Mouse (Mus musculus) frontal cortex, adult (tissue): ENCODE measurements around the gene Ptpn21.

Experiments
- ATAC-seq: cut with Nextera tagmentation; 2 replicates; pipeline ENCODE4 v1.9.2; 2017; ENCODE audit warnings: mild to moderate bottlenecking, moderate library complexity, mixed read lengths; ENCODE audit not compliant: low TSS enrichment

Gene Ptpn21

GRCm38 (mm10) chr12:98724224-98724623 lies 13.0 kb downstream of the Ptpn21 start:
- no peak for ATAC-seq

- ATAC-seq: no peak
These were observed 16.2 kb downstream of the Ptpn21 start for GRCm38 (mm10) chr12:98721030-98721429.

GRCm38 (mm10) chr12:98720628-98721027 lies 16.6 kb downstream of the Ptpn21 start:
- no peak for ATAC-seq

DNA sequence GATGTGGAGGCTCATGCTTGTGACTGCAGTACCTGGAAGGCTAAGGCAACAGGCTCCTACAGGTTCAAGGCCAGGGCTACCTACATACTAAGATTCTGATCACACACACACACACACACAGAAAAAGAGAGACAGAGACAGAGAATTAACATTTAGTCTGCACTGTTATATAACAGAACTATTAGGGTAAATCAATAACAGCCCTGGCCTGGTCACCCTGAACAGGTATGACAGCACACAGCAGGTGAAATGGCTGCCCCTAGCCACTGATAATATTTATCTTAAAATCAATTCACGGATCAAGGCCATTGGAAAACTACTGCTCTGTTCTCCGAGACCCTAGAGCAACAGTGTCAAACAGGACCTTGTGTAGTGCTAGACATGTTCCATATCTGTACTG lies 21.1 kb downstream of the Ptpn21 start:
- no peak for ATAC-seq

GRCm38 (mm10) chr12:98714757-98715156 lies 22.4 kb downstream of the Ptpn21 start:
- ATAC-seq: no peak

DNA sequence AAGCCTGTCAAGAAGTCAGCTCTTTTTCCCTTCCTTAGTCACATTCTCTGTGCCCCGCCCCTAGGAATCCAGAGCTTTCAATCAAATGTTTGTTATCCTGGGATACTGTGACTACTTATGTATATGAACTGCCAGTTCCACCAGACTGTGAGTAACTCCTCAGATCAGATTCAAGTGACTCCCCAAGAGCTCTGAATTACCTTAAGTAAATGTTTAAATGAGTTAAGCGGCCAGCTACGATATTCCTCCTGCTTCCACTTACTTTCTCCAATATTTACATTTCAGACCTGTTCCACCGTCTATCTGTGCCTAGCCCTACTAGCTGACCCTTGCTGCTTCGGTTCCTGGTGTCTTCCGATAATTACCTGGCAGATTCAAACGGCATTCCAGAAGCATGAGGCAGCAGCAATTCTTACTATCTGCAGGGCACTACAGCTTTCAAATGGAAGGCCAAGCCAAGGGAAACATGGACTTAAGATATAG lies 23.5 kb downstream of the Ptpn21 start:
- ATAC-seq: no peak

DNA sequence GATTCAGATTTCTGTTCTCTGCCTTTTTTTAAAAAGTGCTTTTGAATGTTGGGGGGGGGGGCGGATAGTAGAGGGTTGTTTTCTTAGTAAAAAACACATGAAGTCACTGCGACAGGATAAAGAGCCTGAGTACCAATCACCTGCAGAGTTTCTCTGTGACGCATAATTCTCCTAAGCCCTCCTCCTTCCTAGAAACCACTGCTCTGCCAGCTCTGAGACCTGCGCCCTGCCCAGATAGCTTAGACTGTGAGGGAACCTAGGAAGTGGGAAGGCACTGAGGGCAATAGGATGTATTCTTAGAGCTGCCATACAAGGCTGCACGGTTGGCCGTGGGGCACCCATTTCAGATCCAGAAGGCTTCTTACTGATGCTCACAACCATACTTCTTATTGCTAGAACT lies 24.4 kb downstream of the Ptpn21 start:
- no peak for ATAC-seq

GRCm38 (mm10) chr12:98703961-98704360 lies 33.2 kb downstream of the Ptpn21 start:
- no peak for ATAC-seq

DNA sequence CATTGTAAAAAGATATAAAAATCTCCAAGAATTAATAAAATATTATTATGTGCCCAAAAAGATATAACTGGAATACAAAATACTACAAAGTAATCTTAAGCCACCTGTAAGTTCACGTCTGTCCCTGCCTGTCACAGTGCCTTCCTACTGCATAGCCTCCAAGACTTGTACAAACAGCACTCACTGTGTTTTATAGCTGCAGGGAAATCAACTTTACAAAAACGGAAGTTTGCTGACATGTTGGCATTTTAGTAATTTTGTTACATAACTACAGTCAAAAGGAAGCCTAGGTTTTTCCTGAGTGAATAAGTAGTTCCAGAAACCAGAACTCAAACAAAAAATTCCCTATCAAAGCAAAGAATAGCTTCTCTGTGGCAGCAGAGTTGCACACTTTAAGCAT lies 33.7 kb downstream of the Ptpn21 start:
- no peak for ATAC-seq

GRCm38 (mm10) chr12:98701564-98701963 lies 35.6 kb downstream of the Ptpn21 start:
- no peak for ATAC-seq

GRCm38 (mm10) chr12:98697202-98697601 lies 40.0 kb downstream of the Ptpn21 start:
- no peak for ATAC-seq

DNA sequence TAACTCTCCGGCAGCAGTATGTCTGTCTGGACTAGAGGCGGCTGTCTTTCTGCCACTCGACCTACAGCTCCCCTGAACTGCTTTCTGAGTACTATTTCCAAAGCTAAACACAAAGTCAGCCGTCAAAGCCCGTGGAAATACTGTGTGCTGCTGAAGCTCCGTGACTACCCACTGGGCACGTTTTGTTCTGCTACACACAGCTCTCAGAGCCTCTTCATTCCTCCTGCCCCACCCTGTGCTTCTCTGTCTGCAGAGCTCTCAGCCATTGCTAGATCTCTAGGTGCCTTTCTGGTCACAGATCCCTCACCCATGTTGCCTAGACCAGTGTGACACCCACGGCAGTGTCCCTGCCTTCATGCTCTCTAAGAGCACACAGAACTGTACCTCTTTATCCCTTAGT lies 47.0 kb downstream of the Ptpn21 start:
- no peak for ATAC-seq

DNA sequence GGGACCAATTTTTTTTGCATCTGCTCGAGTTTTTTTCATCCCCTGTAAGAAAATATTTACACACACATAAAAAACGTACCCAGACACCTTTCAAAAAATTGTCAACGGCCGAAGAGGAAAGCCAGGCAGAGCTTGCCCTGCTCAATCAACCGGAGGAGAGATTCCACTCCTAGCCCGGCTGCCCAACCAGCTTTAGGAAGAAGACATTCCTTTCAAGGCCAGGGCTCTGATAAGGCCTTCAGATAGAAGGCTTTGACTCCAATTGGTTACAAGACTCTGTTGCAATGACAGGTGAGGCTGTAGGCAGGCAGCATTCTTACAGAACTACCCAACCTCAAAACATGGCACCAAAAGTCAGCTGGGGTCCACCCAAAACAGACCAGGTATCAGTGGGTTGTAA lies 53.6 kb downstream of the Ptpn21 start:
- ATAC-seq: no peak

DNA sequence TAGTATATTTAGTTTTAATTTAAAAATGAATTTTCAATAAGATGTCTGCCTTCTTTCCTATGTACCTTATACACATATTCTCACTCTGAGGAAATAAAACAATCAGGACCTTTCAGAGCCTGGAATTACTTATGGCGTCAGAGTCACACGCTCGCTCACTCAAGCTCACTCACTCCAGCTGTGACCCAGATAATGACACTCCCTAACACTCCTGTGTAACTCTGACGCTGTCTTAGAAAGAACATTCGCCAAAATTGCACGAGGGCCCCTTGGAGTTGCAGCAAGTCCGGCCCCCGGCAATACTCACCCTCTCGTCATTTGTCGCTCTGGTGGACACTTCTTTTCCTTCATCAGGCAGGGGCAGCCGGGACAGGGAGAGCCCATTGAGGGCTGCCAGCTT lies 54.0 kb downstream of the Ptpn21 start:
- ATAC-seq: no peak

DNA sequence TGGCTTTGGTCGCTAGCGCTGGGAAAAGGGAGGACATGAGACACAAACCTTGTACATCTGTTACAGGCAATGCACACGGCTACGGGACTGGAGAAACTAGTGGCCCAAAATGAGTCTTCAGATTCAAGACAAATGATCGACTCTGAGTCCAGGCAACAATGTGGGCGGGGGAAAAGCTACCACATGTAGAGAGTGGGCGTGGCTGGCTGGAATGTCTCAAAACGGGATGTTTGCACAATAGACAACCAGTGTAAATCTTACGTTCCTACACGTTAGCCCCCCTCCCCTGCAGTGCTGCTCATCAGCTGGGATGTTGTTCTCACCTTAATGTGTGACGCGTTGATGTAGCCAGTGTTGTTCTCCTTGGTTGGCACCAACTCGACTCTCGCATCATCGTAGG lies 55.0 kb downstream of the Ptpn21 start:
- ATAC-seq: no peak

DNA sequence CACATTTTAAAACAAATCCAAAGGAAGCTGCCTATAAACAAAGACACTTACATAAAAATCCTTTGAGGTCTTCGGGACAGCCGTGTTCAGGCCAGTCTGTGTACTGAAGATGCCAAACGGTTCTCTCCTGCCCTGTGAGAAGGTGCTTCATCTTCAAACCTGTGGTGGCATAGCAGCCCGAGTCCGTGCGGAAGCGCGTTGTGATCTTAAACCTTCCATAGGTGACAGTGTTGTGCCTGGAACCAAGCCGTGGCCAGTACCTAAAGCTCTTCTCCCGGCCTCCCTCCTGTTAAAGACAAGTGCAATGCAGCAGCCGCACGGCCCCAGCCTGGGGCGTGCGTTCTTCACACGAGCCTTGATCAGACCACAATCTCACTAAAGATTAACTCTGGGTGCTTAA lies 57.3 kb downstream of the Ptpn21 start:
- no peak for ATAC-seq

DNA sequence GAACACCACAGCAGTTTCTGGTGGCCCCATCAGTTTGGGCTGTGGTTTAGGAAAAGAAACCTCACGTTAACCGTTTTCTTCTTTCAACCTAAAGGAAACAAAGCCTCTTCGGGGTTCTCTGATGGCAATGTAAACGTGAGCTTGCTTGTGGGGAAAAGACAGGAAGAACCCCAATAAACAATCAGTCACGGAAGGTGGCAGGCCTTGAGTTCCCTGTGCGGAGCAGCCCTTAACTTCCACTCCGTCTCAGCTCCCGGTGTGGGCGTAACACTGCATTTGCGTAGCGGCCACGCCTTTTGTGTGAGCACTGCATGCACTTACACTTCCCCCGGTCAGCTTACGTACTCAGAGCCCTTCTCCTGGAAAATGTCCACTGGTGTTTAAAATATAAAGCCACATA lies 59.9 kb downstream of the Ptpn21 start:
- no peak for ATAC-seq

DNA sequence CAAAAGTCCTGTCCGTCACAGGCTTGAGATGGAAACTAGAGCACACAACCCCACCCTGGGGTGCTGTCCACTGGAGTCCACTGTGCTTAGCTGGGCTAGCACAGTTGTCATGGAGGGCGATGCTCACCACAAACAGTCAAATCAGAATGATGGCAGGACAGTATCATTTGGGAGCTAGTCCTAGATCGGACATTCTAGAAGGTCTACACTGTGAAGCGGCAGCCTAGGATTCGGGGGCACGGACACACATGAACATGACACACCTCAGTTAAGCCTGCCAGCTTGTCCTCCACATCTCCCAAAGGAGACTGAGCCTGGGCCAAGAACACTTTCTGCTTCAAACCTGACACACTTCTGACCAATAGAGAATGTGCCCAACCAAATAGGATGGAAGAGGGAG lies 60.3 kb downstream of the Ptpn21 start:
- ATAC-seq: no peak

DNA sequence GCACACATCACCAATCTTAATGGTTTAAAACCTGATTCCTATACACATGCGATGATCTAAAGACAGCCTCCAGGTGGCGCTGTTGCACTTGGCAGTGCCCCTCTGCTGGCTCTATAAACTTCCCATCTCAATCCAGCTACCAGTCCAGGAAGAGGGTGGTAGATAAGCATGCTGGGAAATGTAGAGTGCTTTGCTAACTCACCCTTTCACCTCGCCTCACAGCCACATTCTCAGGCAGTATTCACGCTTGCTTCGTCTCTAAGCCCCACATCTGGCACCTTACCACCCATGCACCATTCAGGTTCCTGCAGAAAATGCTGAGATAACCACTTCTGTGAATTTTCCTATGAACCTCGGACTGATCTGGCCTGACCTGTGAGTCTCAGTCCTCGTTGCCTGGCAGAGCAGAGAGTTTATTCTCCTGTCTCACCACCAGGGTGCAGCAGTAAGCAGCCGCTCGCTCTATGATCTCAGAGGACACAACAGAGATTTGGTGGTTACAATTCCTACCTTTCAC lies 62.5 kb downstream of the Ptpn21 start:
- peak; percentile 64 for ATAC-seq

DNA sequence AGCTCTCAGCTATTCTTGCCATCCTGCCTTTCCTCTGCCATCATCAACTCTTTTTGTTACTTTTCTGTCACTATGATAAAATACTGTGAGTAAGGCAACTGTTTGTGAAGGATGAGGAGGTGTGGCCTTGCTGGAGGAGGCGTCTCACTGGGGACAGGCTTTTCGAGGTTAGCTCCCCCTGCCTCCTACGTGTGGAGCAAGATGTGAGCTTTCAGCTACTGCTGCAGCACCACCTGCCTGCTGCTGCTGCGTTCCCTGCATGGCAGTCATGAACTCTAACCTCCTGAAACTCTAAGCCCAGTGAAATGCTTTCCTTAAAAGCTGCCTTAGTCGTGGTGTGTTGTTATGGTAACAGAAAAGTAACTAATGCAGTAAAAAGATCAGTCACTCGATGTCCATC lies 63.3 kb downstream of the Ptpn21 start:
- ATAC-seq: no peak

- no peak for ATAC-seq
These were observed 66.8 kb downstream of the Ptpn21 start for GRCm38 (mm10) chr12:98670429-98670828.

- no peak for ATAC-seq
These were observed 67.3 kb downstream of the Ptpn21 start for GRCm38 (mm10) chr12:98669864-98670263.

GRCm38 (mm10) chr12:98669086-98669485 lies 68.1 kb downstream of the Ptpn21 start:
- peak; percentile 66 for ATAC-seq

GRCm38 (mm10) chr12:98668132-98668814 lies 68.9 kb downstream of the Ptpn21 start:
- ATAC-seq: peak; percentile 69
